Mouse (Mus musculus) layer of hippocampus, adult 9-11 months (tissue): ENCODE data around the gene Arhgap15.

Source experiments
- DNase-seq: peaks from one replicate; pipeline ENCODE4 v3.0.0; 2022

Arhgap15 gene

DNA sequence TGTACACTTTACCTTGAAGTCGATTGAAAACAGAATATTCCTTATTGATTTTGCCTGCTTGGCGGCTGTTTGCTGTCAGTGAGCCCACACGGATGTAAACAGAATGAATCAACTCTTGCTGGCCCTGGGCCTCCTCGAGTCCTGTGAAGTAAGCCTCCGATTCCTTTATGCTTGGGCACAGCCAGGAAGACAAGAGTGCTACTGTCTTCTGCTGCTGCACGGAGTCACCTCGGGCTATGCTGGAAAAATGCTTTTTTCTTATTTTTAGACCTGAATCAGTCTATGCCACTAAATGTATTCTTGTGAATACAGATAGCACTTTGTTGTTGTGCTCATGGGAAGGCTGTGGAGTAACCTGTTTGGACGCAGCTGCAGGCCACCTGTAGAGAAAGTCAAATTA is 469.7 kb downstream of the Arhgap15 start:
- no peak for DNase-seq

DNA sequence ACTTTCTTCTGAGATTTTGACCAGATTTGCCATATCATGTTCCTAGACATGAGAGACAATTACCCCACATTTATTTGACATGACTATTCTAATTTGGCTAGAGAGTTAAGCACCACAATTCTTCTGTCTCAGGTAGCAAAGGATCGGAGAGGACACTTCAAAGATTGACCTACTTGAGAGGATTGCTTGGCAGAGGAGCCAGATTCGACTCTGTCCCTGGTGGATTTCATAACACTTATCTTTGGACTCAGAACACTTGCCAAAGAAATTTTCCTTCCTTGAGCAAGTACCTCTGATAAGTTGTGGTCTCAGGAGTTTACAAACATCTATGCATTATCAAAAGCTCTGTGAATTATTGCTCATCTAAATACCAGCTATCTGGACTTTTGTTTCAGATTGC is 473.1 kb downstream of the Arhgap15 start:
- DNase-seq: no peak

DNA sequence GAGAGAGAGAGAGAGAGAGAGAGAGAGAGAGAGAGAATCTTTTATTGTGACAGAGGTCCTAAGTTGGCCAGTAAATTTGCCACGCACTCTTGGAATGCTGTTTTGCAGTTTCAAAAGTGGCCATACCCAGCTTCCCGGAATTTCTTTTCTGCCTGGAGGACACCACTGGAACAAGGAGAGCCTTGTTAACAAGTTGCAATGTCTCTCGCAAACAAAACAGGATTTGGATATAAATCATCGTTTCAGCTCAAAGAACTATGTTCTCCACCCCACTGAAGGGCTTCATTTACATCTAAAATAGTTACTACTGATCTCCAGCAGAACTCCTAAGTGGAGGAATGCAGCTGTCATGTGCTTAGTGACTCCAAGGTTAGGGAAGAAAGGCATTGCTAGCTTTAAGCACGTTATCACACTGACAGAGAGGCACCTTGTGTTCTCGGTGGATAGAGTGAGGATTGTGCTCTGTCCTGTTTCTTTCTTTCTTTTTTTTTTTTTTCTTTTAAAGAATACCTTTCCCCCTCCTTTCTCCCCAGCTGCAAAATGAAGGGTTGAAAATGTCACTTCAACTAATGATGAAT is 473.6 kb downstream of the Arhgap15 start:
- no peak for DNase-seq

DNA sequence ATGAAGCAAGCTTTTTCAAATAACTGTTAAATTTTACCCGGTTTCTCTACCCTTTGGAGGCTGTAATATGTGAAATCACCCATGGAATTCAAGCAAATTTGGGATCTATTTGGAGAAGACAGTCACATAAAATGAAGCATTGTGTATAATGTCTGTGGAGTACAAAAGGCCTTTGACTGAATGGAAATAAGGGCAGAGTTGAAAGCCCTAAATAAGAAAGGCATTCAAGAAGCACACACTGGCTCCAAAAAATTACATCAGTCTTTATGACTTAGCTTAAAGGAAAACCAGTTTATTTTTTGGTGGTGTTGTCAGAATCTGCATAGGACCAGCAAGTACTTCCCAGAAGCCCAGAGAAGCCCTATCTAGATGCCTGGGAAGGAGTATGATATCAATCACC is 486.2 kb downstream of the Arhgap15 start:
- no peak for DNase-seq

DNA sequence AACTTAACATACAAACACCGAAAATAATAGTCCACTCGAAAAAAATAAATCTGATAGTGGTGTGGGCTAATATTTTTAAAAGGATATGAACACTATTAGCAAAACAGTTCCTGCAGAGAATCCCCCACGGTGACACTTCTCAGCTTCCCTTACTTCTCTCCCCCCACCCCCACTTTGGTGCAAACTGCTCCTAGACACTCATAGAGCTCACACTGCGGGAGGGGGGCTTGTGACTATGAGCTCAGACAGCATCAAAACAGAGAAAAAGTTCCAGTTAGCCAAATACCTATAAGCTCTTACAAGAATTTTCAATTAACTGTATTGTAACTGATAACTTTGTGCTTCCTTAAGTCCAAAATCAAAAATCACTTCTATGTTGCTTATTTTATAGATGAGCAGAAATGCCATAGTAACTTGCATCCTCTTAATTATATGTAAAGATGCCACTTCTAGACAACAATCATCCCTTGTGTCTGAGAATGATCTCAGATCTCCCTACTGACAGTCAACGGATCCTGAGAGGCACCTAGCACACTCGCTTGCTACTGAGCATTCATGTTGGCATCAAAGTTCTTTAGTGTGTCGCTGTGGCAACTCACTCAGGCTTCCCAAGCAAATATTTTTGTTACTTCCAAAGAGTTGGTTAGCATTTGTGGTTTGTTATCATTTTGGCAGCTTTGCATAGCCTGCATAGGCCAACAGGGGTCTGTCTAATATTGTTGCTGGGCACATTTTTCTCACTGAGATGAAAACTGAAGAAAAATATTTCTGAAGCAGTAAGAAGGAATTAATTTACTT is 493.2 kb downstream of the Arhgap15 start:
- no peak for DNase-seq

DNA sequence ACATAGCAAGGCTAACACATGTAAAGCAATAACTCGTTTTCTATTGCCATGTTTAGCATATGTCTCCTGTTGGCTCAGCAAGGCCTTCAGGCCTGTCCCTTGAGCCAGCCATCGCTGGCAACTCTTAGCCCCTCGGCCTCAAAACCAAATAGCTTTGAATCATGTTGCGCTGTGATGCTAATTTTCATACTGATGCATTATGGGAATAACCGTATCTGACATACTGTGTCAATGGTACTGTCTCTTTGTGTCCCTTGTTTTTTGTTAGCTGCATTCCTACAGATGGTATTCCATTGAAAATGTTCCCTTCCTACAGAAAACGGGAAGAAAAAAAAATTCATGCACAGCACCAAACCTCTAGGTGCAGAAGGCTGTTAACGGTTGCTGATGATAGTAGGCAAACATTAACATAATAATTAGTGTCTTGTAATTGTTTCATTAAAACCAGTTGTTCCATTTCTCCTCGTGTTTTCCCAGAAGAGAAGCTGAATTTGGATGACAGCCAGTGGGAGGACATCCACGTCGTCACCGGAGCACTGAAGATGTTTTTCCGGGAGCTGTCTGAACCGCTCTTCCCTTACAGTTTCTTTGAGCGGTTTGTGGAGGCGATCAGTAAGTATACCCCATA is 494.1 kb downstream of the Arhgap15 start:
- no peak for DNase-seq

DNA sequence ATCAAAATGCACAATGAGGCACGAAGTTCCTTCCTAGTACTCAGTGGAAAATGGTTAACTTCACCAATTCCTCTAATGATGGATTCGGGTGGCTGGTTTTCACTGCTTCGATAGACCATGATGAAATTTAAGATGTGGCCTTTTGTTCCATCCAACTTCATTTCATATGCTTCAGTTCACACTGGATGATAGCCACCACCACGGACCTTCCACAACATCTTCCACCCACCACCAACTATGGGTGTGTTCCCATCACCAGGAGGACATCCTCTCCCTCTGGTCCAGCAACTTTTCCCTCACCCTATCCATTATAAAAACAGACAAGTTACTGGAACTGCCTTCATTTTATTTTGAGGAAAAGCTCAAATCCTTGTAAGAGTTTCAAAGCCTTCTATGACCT is 506.7 kb downstream of the Arhgap15 start:
- no peak for DNase-seq

DNA sequence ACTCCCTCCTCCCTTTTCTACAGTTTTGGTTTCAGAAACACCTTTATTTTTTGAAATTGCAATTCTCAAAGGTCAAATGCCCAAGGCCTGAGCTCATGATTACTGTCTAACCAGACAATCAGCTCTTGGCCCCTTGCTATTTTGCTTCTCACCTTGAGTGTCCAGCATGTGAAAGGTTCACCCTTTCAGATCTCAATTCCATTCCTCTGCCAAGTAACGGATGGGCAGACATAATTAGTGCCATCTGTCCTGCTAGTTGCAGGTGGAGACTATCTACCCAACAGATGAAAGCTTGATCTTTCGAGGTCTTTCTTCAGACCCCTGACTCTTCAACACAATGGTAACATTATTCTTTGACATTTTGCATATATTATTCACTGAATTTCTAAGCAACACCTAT is 509.3 kb downstream of the Arhgap15 start:
- DNase-seq: no peak

DNA sequence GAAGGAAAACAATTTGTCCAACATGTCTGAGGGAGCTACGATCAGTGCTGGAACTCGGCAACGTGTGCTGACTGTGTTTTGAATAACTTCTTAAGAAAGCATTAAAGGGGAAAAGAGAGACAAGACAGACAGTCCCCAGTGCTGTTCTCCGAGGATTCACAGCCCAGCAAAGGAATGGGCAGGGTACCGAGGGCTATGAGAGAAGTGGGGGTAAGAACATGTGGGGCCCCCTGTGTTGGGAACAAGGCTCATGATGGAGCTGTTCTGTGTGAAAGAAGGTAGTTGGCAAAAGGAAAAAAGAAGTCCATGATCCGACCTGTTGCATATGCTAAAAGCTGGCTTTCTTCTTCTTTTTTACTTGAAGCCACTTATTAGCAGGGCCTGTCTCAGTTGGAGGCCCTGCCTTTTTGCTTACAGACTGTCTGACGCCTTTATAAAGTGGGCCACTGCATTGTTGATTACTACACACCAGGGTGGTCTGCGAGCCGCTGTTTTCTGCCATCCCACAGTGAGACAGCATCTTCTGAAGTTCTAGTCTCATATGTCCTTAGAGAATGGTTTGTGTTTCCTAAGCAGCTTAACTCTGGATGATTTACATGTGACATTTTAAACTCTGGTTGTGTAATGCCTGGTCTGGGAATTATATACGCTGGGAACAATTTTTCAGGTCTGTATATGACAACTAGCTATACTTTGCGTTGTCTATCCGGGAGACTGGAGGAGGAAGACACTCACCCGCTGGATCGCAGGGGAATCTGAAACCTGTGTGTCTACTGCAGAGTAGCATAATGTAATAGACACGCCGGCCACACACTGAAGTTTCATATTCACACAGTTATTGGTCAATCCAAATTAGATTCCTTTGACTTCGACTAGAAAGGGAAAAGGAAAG is 523.1 kb downstream of the Arhgap15 start:
- no peak for DNase-seq

DNA sequence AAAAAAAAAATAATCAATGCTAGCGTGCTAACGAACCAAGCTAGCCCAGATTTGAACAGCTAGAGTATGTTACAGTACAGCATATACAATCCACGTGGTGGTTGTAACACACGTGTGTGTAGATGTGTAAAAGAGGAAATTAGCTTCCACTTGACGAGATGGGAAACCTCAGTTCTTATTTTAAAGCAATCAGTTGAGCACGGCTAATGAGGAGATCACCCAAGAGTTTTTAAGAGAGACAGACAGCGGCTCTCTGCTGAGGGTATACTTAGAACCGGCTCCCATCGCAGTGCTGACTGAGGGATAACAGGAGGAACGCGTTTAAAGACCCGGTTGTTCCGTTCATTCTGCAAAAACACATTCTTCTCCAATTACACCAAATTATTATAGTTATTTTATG is 524.0 kb downstream of the Arhgap15 start:
- no peak for DNase-seq

DNA sequence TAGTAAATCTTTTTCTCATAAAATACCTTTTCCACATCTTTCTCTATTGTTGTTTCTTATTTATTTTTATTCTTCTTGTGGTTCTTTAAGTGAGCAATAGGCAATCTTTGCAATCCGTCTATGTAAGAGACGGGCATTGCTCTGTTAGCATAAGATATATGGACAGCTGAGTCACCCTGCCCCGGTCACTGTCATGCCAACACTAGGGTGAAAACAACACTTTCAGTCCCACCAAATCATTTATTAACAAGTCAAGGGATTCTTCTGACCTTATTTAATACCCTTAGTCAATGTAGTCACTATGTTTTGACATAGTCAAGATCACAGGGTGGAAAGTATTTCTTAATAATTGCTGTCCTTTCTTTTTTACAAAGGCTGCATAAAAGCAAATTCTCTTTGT is 525.8 kb downstream of the Arhgap15 start:
- no peak for DNase-seq

DNA sequence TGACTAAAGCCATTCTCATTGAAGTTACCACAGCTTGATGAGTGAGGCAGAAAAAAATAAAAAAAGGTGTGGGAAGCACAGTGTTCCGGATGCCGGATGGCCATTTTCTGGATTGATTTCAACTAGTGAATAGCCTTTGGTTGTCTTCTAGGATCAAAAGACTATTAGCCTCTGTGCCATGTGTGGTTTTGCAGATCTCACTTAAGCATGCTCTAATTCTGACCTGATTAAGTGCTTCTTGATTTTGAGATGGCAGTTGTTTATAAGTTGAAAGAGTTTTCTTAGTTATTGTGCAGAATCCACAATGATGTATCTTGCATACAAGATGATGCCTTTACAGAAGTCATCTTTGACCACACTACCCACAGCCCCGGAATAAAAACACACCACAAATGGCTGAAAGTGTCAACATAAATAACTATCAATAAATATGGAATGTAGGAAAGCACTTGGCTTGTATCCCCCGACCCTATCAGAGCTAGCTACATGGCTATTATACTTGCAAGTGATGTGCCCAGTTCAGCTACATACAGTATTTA is 537.6 kb downstream of the Arhgap15 start:
- DNase-seq: no peak

DNA sequence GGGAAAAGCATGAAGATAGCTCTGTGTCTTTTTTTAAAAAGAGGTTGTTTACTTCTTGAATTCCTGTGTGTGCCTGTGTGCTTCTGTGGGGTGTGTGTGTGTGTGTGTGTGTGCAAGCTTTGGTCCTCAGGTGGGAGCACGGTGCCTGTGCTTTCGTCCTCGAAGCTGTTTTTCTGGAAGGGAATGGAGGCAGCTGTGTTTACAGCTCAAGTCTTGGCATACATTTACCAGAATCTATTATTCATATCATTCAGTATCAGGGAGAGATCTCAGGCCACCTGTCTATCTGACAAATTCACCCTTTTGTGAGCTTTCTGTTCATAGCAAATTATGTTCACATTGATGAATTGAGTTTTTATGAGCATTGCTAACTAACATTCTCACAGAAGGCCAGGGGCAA is 550.5 kb downstream of the Arhgap15 start:
- no peak for DNase-seq

DNA sequence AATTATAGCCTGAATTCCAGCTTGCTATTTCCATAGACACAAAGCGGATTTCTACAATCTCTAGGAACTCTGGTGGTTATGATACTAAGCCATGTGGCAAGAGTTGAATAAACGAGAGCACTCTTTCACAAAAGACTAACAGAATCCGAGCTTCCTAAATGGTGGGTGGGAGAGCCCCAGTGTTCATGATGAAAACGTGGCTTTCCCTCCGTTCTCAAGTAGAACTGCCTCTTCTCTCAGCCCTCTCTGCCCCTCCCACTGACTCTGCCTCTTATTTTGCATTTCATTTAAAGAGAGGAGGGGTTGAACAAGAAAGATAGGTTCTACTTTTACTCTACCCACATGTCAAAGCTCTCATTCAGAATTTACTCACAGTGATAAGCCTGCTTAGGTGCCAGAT is 551.3 kb downstream of the Arhgap15 start:
- no peak for DNase-seq

DNA sequence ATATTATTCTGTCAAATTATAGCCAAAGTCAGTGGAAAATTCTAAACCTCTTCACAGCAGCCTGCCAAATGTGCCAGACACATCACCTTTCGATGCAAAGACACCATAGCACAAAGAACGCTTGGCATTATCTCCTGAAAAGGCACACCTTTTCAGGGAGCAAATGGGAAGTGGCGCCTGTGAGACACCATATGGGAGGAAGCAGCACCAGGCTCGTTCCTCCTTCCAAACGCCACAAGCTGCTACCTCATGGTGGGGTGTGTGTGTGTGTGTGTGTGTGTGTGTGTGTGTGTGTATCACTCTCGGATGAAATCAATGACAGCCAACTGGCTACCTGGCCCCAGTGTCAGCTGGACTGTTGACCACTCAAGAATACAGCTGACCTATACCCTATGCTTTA is 551.8 kb downstream of the Arhgap15 start:
- DNase-seq: no peak

DNA sequence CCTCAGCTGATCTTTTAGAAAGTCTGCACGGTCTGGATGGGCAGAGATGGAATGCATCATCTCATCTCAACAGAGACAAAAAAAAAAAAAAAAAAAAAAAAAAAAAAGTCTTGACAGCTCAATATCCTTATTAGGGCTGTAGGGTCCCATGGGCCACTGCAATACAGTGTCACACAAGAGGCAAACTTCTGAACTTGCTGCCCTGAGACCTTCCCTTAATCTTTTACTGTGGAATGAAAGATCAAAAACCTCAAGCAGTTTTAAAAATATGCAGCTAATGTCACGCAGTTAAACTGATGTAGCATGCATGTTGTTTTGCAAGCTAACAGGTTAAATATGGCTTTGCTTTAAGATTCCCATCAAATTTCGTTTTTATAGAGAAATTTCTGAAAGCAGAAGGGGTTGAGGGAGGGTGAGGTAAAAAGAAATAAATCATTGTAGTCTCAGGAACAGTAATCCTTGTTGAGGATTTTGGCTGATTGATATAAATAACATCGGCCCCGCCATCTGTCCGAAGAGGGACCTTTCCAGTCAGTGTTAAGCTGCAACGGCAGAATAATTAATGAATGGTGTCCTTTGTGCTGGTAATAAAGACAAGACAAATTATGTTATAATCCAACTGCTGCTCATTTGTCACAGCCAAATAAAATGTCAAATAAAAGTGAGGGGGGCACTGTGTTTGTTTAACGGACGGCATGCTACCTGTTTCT is 555.8 kb downstream of the Arhgap15 start:
- DNase-seq: no peak

DNA sequence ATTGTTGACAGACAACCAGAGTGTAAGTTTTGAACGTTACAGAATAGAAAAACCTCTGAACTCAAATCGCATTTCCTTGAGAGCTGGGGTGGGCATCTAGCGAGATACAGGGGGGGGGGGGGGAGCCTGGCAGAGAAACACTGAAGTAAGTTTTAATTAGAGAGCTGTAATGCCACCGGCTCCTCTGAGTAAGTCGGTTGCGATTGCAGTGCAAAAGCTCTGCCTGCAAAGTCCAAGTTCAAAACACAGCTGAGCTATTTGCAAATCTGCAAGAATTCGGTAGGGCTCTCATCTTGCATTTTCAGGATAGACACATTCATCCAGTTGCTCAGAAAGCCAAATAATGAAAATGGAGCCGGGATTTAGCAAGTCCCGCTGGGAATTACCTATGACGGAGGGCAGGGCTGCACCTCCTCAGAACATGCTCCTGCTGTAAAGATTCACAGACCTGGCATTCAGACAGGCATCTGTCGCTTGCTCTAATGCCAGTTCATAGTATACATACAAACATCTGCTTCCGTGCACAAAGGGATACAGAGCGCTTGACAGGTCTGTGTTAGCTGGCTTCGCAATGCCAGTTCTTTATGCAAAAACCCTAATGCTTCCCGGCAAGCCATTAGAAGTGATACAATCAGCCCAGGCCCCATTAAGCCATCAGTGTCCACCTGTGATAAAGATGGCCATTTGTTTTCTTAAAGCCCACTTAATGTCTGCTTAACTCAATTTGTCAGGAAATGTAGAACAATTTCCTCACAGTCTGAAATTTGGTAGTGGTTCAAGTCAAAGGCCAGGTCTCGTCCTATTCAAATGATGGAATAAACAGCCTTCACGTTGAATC is 556.6 kb downstream of the Arhgap15 start:
- no peak for DNase-seq

DNA sequence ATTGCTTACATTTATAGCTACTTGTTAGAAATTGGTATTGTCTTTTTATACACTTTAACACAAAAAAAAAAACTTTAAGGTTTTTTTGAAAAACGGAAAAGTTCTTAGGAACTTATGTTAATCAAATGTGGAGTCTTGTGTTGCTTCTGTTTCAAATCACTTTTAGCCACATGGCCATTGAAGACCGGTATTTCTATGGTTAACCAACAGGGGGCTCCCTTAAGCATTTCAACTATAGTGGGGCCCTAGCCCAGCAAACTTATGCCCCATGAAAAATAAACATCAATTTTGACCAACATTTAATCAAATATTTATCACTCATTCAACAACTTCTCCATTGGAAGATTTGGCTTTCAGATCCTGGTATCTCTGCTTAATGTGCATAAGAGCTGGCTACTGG is 557.5 kb downstream of the Arhgap15 start:
- no peak for DNase-seq

DNA sequence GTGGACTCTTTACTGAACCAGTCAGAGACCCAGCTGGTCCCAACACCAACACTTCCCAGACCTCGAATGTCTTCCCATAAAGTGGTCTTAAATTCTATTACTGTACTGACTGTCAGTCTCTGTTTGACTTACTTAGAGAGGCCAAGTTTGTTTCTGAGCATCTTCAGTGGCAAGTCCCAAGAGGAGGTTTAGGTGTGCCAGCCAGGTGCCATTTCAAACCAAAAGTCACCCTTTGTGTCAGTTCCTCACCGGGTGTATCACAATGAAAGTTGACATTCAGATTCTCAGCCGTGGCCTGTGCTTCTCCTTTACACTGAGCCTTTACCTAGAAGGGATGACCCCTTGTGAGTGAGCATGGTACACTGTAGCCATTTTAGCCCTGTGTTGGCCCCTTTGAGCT is 560.5 kb downstream of the Arhgap15 start:
- DNase-seq: no peak

DNA sequence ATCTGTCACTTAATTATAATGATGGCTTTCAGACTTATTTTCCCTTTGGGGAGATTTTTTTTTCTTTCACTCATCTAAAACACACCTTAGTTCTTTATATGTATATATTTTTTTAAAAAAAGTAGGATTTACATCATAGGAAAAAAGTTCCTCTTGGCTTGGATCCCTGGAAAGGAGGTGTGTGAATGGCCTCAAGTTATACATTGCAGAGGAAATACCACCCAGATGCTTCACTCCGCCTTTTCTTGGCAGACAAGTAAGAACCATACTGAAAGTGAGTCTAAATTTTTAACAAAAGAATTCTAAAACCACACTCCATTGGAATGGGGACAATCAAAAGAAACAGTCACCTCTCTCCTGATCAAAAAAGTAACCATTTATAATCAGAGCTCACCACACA is 560.9 kb downstream of the Arhgap15 start:
- DNase-seq: no peak

DNA sequence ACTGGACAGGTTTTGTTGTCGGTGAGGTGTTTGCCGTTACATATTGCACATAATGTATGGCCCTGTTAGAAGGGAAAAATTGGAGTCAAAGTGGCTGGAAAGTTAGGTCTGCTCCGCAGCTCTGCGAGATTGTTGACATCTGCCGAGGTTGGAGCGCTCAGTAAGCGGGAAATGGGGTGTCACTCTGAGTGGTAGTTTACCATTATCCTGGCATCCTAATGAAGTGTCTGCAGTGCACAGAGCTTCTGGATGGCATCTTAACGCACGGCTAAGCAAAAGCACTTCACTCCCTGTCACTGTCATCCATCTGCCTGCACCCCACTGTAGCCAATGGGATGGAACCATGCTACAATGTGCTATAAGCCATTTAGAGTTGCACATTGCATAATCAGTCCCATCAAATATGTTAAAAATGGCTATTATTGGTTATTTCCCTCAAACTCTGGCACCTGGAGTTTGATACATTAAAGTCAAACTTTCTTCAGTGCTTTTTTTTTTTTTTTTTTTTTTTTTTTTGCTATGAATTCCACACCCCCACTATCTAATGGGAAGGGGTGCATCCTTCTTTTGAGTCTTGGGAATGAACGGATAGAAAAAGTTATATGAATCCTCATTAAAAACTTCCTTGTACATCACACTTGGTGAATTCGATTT is 561.6 kb downstream of the Arhgap15 start:
- DNase-seq: no peak
